Mouse (Mus musculus): ENCODE results near the gene Slc33a1.

Gene Slc33a1

DNA sequence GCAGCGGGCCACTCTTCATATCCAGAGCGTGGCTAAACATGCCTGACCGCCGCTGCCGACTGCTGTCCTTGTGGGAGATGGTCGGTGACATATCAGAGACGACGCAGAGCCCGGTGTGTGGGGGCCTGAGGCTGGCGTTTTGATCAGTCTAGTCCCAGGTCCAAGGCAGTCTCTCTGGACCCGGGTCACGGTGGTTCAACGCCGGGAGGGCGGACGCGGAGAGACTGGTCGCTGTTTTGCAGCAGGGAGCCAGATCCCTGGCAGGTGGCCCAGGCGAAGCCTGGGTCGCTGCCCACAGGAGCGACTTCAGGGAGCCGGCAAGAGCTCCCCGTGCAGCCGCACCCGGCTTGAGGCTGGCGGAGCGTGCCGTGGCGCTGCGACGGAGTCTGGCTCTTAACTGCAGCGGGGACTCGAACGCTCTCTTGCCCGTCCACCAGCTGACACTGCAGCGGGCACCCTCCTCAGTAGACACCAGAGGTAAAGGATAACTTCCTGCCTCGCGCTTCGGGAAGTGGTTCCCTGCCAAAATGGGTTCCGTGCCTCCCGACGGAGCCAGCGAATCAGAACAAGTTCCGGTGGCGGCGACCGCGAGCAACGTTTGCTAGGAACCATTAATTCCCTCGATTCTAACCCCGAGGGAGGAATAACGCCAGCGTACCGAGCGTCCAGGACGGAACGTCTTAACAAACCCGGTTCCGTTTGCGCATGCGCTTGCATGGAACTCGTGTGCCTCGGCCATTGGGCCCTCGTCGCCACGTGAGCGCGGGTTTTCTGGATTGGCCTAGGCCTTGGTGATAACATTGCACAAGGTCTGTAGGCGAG is at the start of gene Slc33a1:
Slc33a1 (minus strand) TSS at position 669 of the 822 bp plus-strand sequence.
- peak; percentile 98 for DNase-seq (ENCODE audit: low read depth, low spot score)

DNA sequence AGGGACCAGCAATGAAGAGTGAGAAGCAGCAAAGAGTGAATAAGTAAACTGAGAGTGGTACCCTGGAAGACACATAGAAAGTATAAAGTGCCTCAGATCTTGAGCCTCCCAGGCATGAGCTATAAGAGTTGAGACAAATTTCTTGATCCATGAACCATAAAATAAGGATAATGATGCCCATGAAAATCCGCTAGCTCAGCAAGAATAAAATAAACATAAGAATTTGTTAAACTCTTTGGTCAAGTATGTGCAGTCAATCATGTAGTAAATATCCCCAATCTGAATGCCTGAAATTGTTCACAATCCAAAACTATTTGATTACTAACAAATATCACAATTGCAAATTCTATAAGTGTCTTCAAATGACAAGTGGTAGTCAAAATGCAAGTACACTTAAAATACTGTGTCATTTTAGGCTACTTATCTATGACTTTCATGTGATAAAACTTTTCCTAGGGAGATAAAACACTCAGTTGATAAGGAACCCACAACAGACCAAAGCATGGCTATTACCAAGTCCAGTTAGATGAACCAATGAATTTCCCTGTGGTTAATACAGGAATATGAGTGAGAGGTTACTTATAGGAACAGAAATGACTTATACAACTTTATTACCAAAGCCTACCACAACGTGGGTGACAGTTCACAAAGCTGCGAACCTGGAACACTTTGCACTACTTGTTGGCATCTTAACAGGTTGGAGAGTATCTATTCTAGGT is 24.3 kb upstream of the Slc33a1 start:
- DNase-seq (ENCODE audit: low read depth, low spot score) = no peak

DNA sequence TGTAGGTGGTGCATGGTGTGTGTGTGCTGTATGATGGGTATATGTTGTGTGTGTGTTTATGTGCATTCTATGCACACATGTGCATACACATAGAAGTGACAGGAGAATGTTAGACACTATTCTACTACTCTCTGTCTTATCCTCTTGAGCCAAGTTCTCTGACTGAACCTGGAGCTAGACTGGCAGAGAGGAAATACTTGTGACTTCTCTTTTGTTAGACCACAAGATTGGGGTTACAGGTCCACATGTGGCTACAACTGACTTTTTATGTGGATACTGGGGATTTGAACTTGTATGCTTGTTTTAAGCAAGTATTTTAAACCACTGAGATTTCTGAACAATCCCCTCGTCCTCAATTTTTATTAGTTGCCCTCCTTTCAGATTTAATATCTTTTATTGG is 22.1 kb upstream of the Slc33a1 start:
- DNase-seq (ENCODE audit: low read depth, low spot score) = no peak

DNA sequence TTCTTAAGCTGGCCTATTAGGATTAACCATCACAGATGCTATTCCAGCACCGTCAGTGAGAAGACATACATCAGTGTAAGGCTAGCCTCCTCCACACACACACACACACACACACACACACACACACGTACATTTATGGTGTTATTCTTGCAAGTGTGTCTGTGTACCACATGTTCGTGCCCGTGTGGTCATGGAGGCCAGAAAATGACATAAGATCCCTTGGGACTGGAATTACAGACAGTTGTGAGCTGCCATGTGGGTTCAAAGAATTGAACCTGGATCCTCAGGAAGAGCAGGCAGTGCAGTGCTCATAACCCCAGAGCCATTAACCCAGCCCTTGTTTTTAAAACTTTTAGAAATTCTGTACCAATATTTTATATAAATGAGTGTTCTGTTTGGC is 13.3 kb upstream of the Slc33a1 start:
- DNase-seq (ENCODE audit: low read depth, low spot score) = no peak

DNA sequence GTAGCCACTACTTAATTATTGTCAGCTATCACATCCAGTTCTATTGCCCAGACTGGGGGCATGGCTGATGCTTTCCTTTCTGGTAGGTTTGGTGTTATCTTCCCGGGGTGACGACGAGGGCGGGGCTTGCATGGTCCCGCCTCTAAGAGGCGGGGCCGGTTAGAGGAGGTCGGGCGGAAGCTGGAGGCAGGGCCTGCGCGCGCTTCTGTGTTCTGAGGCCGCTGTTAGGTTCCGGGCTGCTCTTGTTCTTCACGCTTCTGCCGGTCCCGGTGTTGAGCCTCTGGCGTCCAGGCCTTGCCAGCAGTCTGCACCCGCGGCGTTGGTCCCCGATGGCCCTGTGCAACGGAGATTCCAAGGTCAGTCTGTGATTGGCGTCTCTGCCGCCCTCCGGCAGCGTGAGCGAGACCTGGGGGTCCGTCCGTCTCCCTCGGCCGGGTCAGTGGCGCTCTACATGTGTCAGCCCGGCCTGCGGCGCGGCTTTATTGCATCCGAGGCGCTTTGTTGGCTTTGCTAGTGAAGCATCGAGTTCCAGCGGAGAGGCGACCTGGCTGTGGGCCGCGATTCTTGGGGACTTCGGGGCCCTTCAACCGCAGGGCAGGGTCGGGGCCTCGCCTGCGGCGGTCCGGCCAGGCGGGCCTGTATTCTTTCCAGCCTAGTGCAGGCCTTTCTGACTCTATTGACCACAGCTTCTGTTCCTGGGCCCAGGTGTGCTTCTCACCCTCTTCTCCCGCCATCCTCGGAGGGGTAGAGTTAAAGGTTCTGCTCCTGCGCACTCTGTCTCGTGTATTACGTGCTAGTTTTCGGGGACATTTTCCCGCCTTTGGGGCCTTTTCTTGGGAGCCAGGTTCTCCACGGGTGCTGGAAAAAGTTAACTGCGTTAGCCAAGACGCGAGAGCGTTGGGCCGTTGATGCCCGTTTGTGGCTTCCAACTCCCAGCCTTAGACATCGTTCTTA is 11.7 kb upstream of the Slc33a1 start, which contains the start of gene Gmps:
Gmps (plus strand) TSS at position 152 of the 954 bp plus-strand sequence.
- DNase-seq (ENCODE audit: low read depth, low spot score) = peak; percentile 84

DNA sequence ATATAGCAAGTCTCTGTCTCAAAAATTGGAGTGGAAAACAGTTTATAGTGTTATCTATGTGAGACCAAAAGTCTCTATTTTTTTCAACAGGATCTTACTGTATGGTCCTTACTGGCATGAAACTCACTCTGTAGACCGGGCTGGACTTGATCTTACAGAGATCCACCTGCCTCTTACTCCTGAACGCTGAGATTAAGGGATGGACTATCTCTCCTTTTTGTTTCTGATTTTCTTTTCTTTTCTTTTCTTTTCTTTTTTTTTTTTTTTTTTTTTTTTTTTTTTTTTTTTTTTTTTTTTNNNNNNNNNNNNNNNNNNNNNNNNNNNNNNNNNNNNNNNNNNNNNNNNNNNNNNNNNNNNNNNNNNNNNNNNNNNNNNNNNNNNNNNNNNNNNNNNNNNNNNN is 1.4 kb upstream of the Slc33a1 start:
- no peak for DNase-seq (ENCODE audit: low read depth, low spot score)

DNA sequence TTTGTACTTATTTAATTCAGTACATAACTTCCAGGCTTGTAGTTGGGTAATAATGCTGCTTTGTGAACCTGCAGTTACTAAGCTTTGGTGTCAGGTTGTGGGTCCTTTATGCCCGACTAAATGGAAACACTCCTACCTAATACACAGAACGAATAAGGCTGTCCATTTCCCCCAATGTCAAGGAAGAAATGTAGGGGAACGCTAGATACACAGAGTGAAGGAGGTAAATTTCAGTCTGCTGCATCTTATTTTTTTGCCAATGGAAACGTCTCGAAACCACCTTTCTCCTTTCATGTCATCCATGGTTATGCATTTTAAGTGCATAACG is 318 bp upstream of the Slc33a1 start:
- DNase-seq (ENCODE audit: low read depth, low spot score) = no peak

DNA sequence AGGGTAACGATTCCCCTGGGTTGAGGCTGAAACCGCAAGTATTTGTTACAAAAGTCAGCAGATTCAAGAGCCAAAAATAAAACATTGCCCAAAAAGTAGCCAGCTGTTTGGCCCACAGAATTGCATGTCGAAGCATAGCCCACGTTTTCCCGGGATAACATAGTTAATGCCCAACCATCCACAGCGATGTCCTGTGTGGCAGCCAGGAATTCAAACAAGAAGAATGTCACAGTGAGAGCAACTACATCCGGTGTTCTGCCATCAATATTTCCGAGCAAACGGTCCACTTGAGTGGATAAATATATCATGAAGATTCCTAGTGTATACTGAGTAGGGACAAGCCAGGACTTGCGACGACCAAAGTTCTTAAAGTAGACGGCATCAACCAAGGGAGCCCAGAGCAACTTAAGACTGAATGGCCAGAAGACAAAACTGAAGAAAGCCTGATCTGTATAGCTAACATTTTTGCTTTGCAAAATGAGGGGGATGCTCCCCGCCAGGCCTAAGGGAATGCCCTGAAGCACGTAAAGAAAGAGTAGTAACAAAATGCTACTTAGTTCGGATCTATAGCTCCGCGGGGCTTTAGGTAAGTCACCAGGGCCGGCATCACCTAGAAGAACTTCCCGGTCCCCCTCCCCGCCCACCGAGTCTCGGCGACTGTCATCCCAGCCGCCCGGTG is 1.0 kb downstream of the Slc33a1 start:
- DNase-seq (ENCODE audit: low read depth, low spot score) = no peak

DNA sequence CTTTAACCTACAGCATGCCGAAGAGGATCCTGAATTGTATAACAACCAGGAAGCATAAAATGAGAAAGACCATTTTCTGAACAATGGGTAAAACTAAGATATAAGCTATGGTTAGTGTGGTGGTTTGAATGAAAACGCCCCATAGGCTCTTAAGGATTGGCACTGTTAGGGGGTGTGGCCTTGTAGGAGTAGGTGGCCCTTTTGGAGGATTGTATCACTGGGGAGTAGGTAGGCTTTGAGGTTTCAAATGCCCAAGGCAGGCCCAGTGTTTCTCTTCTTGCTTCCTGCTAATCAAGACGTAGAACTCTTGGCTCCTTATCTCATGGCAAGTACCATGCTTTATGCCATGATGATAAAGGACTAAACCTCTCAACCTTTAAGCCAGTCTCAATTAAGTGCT is 14.7 kb downstream of the Slc33a1 start:
- no peak for DNase-seq (ENCODE audit: low read depth, low spot score)

DNA sequence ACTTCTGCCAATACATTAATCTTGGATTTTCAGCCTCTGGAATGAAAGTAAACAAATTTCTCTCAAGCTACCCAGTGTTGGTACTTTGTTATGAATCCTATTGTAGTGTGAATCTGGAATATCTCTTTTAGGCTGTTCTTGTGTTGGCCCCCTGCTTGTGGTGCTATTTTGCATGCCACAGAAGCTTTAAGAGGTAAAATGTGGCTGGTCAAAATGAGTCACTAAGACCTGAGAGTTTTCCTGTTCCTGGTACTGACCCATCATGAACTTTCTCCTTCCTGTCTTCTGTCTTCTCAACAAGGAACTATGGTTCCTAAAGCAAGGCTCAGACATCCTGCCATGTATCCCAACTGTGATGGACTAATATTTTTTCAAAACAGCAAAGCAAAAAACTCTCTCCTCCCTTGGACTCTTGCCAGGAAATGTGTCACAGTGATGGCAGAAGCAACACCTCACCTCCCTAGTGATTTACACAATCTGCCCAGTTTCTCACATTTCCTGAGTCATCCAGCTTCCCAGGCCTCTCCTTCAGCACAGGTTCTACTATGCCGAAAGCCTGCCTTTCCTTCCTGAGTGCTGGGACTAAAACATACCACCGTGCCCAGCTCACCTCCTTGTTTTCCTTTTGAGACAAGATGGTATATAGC is 23.2 kb downstream of the Slc33a1 start:
- no peak for DNase-seq (ENCODE audit: low read depth, low spot score)

DNA sequence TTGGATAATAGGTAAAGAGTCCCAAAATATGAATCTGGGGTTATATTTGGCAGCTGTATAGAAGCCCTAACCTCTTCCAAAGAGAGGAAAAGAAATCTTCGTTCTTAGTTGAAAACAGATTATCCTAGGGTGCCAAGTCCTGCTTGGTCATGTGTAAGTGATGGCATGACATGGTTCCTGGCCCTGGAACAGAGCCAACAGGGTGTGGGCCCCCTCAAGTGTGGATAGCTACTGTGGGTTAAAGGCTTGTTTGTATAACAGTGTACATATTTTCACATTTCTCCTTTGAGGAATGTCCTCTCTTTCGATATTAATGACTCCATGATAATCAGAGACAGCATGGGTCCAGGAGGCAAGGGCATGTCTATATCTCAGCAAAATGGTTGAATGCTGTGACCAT is 25.6 kb downstream of the Slc33a1 start:
- DNase-seq (ENCODE audit: low read depth, low spot score) = no peak

DNA sequence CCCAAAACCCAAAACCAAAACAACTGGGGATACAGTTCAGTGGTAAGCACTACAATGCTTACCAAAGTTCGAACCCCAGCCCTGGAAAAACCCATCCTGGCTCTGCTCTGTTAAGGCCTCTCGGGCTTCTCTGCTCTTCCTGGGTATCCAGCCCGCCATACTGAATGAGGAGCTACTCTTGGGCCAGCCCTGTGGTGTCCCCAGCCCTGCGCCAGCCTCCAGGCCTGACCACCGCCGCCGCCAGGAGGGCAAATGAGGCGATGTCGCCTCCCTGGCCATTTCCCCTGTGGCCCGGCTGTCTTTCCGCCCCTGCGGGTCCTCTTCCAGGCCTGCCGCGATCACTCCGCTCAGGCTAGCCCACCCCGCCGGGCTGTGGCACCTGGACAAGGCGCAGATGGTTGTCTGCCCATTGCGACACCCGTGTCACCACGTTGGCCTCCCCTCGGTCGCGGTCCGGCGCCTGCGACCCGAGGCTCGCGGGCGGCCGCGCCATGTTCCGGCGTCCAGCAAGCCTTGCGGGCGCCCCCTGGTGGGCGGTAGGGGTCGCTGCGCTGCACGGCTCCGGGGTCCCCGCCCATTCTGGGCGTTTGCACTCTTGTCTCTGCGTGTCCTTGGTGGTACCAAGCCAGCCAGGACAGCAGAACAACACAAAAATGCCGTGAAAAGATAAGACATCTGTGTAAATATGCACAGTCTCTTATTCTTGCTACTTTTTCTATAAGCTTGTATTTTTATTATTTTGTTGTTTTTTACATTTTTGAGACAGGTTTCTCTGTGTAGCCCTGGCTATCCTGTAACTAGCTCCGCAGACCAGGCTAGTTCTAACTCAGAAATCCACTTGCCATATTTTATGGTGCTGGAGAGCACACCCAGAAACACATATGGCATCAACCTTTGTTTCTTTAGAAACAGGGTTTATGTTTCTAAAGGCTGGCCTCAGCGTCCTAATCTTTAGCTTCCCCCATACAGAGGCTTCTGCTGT is 35.4 kb downstream of the Slc33a1 start, which contains the start of gene E130311K13Rik:
E130311K13Rik (minus strand) TSS at position 595 of the 982 bp plus-strand sequence.
- DNase-seq (ENCODE audit: low read depth, low spot score) = peak; percentile 47

DNA sequence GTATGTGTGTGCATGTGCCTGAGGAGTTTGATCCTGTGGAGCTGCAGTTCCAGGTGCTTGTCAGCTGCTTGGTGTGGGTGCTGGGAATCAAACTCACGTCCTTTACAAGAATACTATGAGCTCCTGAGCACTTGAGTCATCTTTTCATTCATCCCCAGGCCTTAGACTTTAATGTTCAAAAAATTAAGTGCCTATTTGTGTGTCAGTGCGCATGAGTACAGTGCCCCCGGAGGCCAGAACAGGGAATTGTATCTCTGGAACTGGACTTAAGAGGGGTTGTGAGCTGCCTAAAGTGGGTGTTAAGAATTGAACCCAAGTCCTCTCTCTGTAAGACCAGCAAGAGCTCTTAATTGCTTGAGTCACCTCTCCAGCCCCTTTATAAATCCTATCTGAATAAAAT is 44.9 kb downstream of the Slc33a1 start:
- no peak for DNase-seq (ENCODE audit: low read depth, low spot score)

DNA sequence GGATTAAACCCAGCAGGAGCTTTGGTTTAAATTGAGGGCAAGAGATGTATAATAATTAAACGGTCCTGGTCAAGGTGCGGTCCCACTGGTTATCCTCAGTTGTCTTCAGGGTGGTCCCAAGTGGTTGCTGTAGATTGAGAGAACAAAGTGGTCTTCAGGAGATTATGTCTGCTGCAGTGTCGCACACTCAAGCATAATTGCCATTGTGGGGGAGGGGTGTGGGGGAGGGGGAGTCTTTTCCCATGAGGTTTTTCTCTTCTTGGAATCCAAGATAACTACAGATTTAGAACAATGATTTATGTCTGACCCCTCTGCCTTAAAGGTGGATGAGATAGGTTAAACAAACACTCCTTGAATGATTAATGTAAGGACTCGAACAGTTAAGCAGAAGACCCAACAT is 54.3 kb downstream of the Slc33a1 start:
- no peak for DNase-seq (ENCODE audit: low read depth, low spot score)

DNA sequence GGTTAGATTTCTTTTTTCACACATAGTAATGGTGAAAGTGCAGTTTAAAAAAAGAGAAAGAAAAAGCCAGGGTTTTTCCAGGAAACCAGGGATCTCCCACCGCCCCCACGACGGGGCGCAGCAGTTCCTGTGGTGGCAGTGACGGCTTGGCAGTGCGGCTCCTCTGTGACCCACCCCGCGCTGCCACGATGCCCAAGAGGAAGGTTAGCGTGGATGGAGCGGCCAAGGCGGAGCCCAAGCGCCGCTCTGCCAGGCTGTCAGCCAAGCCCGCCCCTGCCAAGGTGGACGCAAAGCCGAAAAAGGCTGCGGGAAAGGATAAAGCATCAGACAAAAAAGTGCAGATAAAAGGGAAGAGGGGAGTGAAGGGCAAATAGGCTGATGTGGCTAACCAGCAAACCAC is 59.3 kb downstream of the Slc33a1 start:
- DNase-seq (ENCODE audit: low read depth, low spot score) = no peak

DNA sequence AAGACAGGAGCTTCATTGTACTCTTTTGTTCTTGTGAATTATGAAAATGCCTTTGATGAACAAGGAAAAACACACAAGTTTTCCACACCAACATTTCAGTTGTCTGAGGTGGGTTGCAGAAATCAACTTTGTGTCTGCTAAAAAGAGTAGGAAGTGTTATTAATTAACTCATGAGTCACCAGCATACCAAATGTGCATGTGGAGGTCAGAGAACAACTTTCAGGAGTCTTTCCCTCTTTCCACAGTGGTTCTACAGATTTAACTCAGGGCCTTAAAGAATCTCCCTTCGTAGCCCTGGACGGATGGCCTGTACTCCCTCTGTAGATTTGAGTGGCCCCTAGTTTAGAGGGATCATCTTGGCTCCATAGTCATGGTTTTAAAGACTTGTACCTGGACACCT is 60.4 kb downstream of the Slc33a1 start:
- no peak for DNase-seq (ENCODE audit: low read depth, low spot score)

DNA sequence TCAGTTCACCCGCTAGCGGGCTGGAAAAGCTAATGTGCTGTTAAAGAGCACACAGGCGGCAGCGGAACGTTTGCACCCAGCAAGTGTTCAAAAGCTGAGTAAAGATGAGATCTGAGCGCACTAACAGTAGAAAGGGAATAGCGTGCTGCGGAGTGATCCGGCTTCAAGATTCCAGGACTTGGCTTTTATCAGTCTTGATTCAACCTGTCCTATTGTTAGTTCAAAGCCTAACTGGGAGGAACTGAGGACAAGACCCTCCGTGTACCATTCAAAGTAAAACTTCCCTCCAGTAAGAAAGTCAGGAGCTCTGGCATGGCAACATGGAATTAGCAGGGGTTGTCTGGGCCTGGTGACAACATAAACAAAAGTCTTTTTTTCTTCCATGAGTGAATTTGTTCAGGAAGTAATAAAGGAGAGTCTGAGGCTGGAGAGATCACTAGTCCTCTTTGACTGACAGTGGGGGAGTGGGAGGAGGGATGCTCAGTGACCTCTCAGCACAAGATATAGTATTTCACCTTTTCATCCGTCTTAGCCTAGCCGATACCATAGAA is 64.5 kb downstream of the Slc33a1 start:
- peak; percentile 16 for DNase-seq (ENCODE audit: low read depth, low spot score)

DNA sequence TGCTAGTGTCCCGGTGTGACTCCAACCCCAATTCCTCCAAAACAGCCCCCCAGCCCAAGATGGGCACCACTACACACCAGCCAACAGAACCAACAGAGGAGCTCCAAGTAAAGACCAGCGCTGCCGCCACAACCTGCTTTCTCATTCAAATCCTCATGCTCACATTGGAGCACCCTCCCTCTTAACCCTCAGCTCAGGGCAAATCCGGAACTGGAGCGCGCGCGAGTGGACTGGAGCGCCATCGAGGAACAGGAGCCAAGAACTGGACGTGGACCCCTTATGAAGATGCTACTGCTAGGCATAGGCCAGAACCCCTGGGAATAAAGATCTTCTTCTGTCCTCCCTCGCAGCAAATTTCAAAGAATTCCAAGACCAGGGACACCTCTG is 65.3 kb downstream of the Slc33a1 start, which contains the start of gene Plch1:
Plch1 (minus strand) TSS at position 164 of the 387 bp plus-strand sequence.
- DNase-seq (ENCODE audit: low read depth, low spot score) = peak; percentile 40
